Mouse (Mus musculus): ENCODE measurements around the gene Clec4g. TPM values are rescaled to one million over a fixed set of nuclear protein-coding genes. Genes with fewer than 3 reads are reported as not detected.

The Clec4g gene
- polyA plus RNA-seq, 1 experiment from 2014 or later, result 0.44 TPM

DNA sequence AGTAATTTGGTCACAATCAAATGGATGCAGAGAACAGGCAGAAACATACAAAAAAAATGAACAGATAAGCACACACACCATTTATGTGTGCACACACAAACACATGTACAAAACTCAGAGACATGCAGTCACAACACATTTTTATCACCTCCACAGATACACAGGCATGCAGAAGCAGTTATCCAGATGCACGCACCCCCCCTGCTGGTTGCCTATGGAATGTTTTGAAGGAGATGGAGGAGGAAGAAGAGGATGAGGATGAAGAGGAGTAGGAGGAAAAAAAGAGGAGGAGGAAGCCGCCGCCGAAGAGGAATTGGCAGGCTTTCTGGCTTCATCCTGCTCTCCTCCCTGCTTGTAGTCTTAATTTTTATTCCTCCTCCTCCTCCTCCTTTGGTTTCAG, 14.7 kb downstream of the Clec4g start:
- Histone ChIP-seq H3K4me2 (no peak overlapping the region), H3K36me3 (no peaks in the 10 kb centered on the region), H3K4me1 (no peaks in the 10 kb centered on the region), H3K4me3 (replicated peaks) (no peak overlapping the region), H3K27ac (no peak overlapping the region), H3K9ac (no peak overlapping the region), H3K27me3 (no peaks in the 10 kb centered on the region), H3K9me3 (replicated peaks) (no peaks in the 10 kb centered on the region)
- ATAC-seq (replicated peaks; ENCODE audit: low FRiP score), result no peak
- WGBS, result 45% methylated on average over 4 of the region's 4 CpGs

DNA sequence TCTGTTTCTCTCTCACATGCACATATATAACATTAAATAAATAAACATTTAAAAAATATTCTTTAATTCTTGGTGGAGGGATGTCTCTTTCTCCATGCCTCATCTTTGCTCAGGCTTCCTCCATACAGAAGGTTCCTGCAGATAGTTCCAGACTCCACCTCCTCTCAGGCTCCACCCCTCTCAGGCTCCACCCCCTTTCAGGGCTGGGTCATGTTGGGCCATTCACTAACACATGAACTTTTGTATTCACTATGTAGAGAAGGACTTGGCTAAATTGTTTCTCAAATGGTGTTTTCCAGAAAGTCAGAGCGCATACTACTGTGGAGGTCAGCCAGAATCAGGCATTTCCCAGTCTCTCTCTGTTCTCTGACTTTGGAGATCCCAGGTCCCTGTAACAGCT, 19.0 kb downstream of the Clec4g start:
- Histone ChIP-seq H3K9me3 (replicated peaks) (no peaks in the 10 kb centered on the region), H3K4me1 (no peaks in the 10 kb centered on the region), H3K36me3 (no peaks in the 10 kb centered on the region), H3K4me3 (replicated peaks) (no peak overlapping the region), H3K4me2 (no peak overlapping the region), H3K27me3 (no peaks in the 10 kb centered on the region), H3K9ac (no peak overlapping the region), H3K27ac (no peak overlapping the region)
- no peak for ATAC-seq (replicated peaks; ENCODE audit: low FRiP score)
- WGBS, result 93% methylated on average over 1 of the region's 1 CpGs

DNA sequence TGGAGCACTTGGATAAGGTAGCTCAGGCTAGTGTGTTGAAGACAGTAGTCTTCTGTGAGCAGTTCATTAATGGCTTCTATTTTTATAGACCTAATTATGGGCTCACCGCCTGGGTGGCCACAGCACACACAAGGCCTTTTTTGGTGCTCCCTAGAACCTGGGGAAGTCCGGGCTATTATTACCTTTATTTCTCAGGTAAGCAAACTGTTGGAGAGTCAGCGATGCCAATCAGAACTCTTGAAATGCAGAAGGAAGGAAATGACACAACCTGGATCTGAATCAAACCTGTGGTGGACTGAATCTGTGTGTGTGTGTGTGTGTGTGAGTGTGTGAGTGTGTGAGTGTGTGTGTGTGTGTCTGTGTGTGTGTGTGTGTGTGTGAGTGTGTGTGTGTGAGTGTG, 26.3 kb downstream of the Clec4g start, which contains the start of gene Fcer2a:
Gene Fcer2a (minus strand): TSS at position 55 of the 400 bp plus-strand sequence.
- 75% methylated on average over 3 of the region's 3 CpGs for WGBS
- Histone ChIP-seq H3K27ac (no peak within 1 kb of the TSS), H3K4me2 (no peak within 1 kb of the TSS), H3K27me3 (no peaks in the 10 kb centered on the region), H3K36me3 (no peaks in the 10 kb centered on the region), H3K9me3 (replicated peaks) (no peaks in the 10 kb centered on the region), H3K4me3 (replicated peaks) (no peak within 1 kb of the TSS), H3K4me1 (no peaks in the 10 kb centered on the region), H3K9ac (no peak within 1 kb of the TSS)
- ATAC-seq (replicated peaks; ENCODE audit: low FRiP score), result no peak

DNA sequence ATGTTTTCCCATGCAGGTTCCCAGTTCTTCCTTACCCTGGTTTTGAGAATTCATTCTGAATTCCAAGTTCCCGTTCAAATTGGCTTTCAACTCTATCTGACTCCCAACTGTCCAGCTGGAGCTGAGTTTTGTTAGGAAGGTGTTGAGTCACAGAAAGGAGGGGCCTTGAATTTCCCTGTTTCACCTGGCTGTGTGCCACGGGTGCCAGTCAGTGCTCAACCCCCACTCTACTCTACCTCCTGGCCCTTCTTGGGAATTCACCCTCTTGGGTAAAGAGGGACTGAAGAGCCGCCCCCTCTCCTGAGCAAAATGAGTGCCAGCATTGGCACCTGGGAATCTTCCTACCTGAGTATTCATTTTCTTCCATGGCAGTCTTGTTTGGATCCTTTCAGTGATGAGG, 29.7 kb downstream of the Clec4g start:
- H3K27ac ChIP-seq, result no peak overlapping the region
- ATAC-seq (replicated peaks; ENCODE audit: low FRiP score), result no peak

DNA sequence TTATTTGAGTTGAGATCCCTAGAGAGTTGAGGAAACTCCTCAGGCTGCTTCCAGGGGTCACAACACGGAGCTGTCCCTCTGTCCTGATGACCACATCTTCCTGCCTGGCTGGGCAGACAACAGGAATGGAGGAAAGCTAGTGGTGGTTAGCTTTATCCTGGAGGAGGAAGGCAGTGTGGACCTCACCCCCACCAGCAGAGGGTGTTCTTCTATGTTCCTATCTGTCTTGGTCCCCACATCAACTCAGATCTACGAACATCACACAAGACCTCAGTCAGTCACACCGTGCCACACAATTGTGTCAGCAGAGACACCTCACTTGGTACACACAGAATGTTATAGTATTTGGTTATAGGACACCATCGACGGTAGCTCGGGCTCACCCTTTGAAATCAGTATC, 32.9 kb downstream of the Clec4g start:
- H3K4me3 ChIP-seq (replicated peaks), result no peak overlapping the region
- ATAC-seq (replicated peaks; ENCODE audit: low FRiP score), result no peak
- no peaks in the 10 kb centered on the region for H3K4me1 ChIP-seq
- H3K36me3 ChIP-seq, result peaks cover 3% of the 10 kb centered on the region; the same call in 1 of the 2 replicates
- H3K27me3 ChIP-seq, result no peaks in the 10 kb centered on the region
- 75% methylated on average over 6 of the region's 6 CpGs for WGBS
- no peak overlapping the region for H3K27ac ChIP-seq
- H3K9ac ChIP-seq, result no peak overlapping the region
- H3K9me3 ChIP-seq (replicated peaks), result no peaks in the 10 kb centered on the region
- no peak overlapping the region for H3K4me2 ChIP-seq

More for the DNA sequence above, 29.7 kb downstream of the Clec4g start:
- Histone ChIP-seq H3K36me3 (no peaks in the 10 kb centered on the region), H3K4me1 (no peaks in the 10 kb centered on the region), H3K4me3 (replicated peaks) (no peak overlapping the region), H3K9me3 (replicated peaks) (no peaks in the 10 kb centered on the region), H3K9ac (no peak overlapping the region), H3K4me2 (no peak overlapping the region), H3K27me3 (no peaks in the 10 kb centered on the region)
- 78% methylated on average over 3 of the region's 3 CpGs for WGBS

DNA sequence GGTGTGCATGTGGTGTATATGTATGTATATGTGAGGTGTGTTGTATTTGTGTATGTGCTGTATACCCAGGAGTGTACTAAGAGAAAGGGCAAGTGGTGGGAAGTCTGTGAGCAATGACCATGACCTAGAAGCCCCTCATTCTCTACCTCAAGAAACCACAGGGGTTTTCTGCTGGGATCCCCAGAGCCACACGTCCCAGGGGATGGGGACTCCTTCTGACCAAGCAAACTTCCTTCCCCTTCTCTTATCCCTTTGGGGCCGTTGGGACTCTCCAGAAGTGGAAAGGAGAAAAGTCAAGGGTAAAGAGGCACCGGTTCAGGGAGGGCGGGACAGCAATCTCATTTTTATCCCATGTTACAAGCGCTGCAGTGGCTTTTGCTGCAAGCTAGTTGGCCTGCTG, 35.0 kb downstream of the Clec4g start:
- Histone ChIP-seq H3K9ac (no peak overlapping the region), H3K27ac (no peak overlapping the region), H3K4me3 (replicated peaks) (no peak overlapping the region), H3K27me3 (no peaks in the 10 kb centered on the region), H3K36me3 (peaks cover 24% of the 10 kb centered on the region), H3K4me2 (no peak overlapping the region), H3K9me3 (replicated peaks) (no peaks in the 10 kb centered on the region), H3K4me1 (no peaks in the 10 kb centered on the region)
- 67% methylated on average over 5 of the region's 5 CpGs for WGBS
- ATAC-seq (replicated peaks; ENCODE audit: low FRiP score), result no peak

DNA sequence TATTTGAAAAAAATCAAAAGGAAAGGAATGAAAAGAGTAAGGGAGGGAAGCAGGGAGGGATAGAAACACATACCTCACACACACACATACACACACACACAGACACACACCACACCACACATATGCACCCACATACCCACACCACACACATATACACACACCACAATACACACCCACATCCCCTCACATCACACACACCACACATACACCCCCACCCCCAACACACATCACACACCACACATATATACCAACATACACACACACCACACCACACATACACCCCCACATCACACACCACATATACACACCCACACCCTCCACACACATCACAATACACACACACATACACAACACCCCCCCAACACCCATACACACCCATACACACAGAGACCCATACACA, 35.9 kb downstream of the Clec4g start:
- Histone ChIP-seq H3K4me3 (replicated peaks) (no peak overlapping the region), H3K27ac (no peak overlapping the region), H3K4me2 (no peak overlapping the region), H3K36me3 (peaks cover 33% of the 10 kb centered on the region), H3K9me3 (replicated peaks) (no peaks in the 10 kb centered on the region), H3K9ac (no peak overlapping the region), H3K27me3 (no peaks in the 10 kb centered on the region), H3K4me1 (no peaks in the 10 kb centered on the region)
- 0 out of 2 replicates have a peak, but pooled peaks have one; percentile 31 for ATAC-seq (replicated peaks; ENCODE audit: low FRiP score)

DNA sequence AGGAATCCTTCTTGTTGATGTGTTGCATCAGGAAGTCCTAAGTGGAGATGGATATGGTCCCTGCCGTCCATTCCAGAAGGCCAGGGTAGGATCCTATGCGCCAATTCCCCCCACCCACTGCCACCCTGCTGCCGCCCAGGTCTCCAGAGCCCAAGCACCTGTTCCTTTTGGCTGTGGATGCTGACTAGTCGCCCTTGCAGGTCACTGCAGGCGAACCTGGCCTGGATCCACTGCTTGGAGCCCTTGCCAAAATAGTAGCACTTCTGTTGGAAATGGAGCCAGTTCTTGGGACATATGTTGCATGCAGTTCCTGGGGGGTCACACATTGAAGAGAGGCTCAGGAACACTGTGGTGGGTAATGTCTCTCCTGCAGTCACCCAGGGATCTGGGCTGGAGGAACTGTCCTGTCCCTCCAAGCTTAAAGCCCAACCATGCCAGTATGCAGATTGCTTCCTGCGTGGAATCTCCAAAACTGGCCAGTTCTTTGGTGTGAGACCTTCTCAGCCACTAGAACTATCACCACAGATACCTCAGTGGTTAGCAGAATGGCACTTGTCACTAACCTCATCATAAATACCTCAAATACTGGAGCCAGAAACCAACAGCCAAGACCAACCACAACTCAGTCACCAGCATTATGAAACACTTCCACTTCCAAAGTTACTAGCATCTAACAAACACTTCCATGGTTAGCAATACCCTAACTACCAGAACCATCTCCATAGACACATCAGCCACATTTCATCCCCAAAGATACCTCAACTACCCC, 36.9 kb downstream of the Clec4g start:
- 68% methylated on average over 6 of the region's 6 CpGs for WGBS
- H3K4me3 ChIP-seq (replicated peaks), result no peak overlapping the region
- H3K4me2 ChIP-seq, result no peak overlapping the region
- H3K36me3 ChIP-seq, result peaks cover 42% of the 10 kb centered on the region
- no peaks in the 10 kb centered on the region for H3K4me1 ChIP-seq
- H3K9ac ChIP-seq, result no peak overlapping the region
- no peak for ATAC-seq (replicated peaks; ENCODE audit: low FRiP score)
- H3K27ac ChIP-seq, result no peak overlapping the region
- no peaks in the 10 kb centered on the region for H3K9me3 ChIP-seq (replicated peaks)
- no peaks in the 10 kb centered on the region for H3K27me3 ChIP-seq

DNA sequence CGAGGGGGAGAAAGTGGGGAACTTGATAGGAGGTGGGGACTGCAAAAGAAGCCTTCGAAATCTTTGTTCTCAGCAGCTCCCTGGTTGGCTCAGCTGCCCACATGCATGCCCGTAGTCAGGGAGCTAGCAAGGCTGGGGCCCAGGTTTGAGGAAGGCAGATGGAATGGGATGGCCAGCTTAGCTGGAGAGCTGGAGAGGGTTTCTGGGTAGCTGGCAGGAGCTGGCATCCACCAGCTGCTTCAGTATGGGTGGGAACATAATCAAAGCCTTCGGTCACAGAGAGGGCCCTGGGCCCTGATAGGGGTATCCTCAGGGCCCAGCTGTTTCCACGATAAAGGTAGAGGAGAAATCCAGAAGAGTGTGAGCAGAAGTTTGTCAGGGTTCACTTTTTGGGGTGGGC, 38.0 kb downstream of the Clec4g start:
- peaks cover 44% of the 10 kb centered on the region for H3K36me3 ChIP-seq
- 90% methylated on average over 5 of the region's 5 CpGs for WGBS
- peaks cover 9% of the 10 kb centered on the region for H3K4me1 ChIP-seq
- ATAC-seq (replicated peaks; ENCODE audit: low FRiP score), result no peak
- H3K9ac ChIP-seq, result no peak overlapping the region
- no peaks in the 10 kb centered on the region for H3K27me3 ChIP-seq
- H3K27ac ChIP-seq, result no peak overlapping the region
- H3K9me3 ChIP-seq (replicated peaks), result no peaks in the 10 kb centered on the region
- no peak overlapping the region for H3K4me3 ChIP-seq (replicated peaks)
- H3K4me2 ChIP-seq, result no peak overlapping the region

DNA sequence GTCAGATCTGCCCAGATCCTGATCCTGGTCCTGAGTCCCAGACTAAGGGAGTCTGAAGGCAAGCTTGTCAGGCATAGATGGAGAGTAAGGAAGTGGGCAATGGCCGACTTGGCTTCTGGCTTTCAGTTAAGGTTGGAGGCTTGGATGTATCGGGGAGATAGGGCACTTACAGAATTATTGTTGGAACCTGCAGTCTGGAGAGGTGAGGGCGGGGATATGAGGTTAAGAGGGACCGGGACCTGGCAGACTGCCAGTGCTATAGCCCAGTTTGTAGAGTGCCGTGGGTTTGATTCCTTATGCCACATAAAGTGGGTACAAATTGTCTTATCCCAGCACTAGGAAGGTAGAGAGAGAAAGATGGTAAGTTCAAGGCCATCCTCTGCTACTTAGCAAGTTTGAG, 40.8 kb downstream of the Clec4g start:
- 89% methylated on average over 5 of the region's 5 CpGs for WGBS
- H3K27me3 ChIP-seq, result no peaks in the 10 kb centered on the region
- H3K9me3 ChIP-seq (replicated peaks), result no peaks in the 10 kb centered on the region
- peaks cover 15% of the 10 kb centered on the region for H3K4me1 ChIP-seq
- peaks cover 44% of the 10 kb centered on the region for H3K36me3 ChIP-seq
- ATAC-seq (replicated peaks; ENCODE audit: low FRiP score), result no peak
- H3K4me2 ChIP-seq, result no peak overlapping the region
- no peak overlapping the region for H3K4me3 ChIP-seq (replicated peaks)
- H3K27ac ChIP-seq, result no peak overlapping the region
- no peak overlapping the region for H3K9ac ChIP-seq

DNA sequence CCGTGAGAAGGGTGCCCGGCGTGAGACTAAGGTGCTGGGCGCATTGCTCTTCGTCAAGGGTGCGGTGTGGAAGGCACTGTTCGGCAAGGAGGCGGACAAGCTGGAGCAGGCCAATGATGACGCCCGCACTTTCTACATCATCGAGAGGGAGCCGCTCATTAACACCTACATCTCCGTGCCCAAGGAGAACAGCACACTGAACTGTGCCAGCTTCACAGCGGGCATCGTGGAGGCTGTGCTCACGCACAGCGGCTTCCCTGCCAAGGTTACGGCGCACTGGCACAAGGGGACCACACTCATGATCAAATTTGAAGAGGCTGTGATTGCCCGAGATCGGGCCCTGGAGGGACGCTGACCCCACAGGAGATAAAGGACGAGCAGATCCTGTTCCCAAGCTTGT, 41.2 kb downstream of the Clec4g start:
- ATAC-seq (replicated peaks; ENCODE audit: low FRiP score), result no peak
- Histone ChIP-seq H3K9me3 (replicated peaks) (no peaks in the 10 kb centered on the region), H3K4me1 (peaks cover 15% of the 10 kb centered on the region), H3K27ac (no peak overlapping the region), H3K4me2 (no peak overlapping the region), H3K9ac (no peak overlapping the region), H3K27me3 (no peaks in the 10 kb centered on the region), H3K4me3 (replicated peaks) (no peak overlapping the region), H3K36me3 (peaks cover 44% of the 10 kb centered on the region)
- WGBS, result 96% methylated on average over 23 of the region's 23 CpGs

DNA sequence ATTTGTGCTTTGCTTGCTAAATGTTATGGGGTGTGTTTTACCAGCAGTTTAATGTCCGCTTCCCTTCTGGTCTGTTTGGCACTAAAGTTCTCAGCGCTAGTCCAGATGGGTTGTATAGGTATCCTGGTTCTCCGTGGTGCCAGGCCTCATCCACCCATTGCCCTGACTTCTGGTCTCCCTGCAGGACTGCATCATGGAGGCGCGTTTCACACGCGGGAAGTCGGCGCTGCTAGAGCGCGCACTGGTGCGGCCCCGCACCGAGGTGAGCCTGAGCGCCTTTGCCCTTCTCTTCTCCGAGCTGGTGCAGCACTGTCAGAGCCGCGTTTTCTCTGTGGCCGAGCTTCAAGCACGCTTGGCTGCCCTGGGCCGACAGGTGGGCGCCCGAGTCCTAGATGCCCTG, 41.6 kb downstream of the Clec4g start:
- 97% methylated on average over 23 of the region's 23 CpGs for WGBS
- Histone ChIP-seq H3K4me1 (peaks cover 15% of the 10 kb centered on the region), H3K36me3 (peaks cover 44% of the 10 kb centered on the region), H3K27ac (no peak overlapping the region), H3K9ac (no peak overlapping the region), H3K4me3 (replicated peaks) (no peak overlapping the region), H3K27me3 (no peaks in the 10 kb centered on the region), H3K9me3 (replicated peaks) (no peaks in the 10 kb centered on the region), H3K4me2 (no peak overlapping the region)
- ATAC-seq (replicated peaks; ENCODE audit: low FRiP score), result no peak

Measured in kidney, embryonic 15.5 days (tissue).